Mouse (Mus musculus): Measurements from ENCODE around the gene Myzap. TPM values are rescaled to one million over a fixed set of nuclear protein-coding genes. Genes with fewer than 3 reads are reported as not detected.
A peak's percentile ranks its signal among the peaks of the same experiment; 100 is the strongest.

Myzap gene
- polyA plus RNA-seq, 2 experiments: 1.8 to 2.5 TPM

GRCm38 (mm10) chr9:71476601-71477000 lies 115.6 kb downstream of the Myzap start:
- no peak overlapping the region for H3K27ac ChIP-seq
- no peak overlapping the region for H3K4me3 ChIP-seq (ENCODE audit: insufficient read depth in 1 of 2, low read depth in 2 of 2, low read length in 2 of 2)
- no peak overlapping the region for H3K9ac ChIP-seq (replicated peaks)
- DNase-seq (ENCODE audit: low read depth in 3 of 3, low spot score in 3 of 3): no peak
- H3K27me3 ChIP-seq (ENCODE audit: control insufficient read depth, insufficient read depth, low read length): no peaks in the 10 kb centered on the region
- H3K4me2 ChIP-seq (ENCODE audit: low read depth): no peak overlapping the region
- WGBS (ENCODE audit: insufficient replicate concordance): 77% methylated on average over 3 of the region's 3 CpGs
- H3K9me3 ChIP-seq (ENCODE audit: control insufficient read depth, low read length): no peaks in the 10 kb centered on the region
- peaks cover 62% of the 10 kb centered on the region for H3K36me3 ChIP-seq (replicated peaks; ENCODE audit: control insufficient read depth, insufficient read depth, low read depth)
- no peak for ATAC-seq (ENCODE audit: insufficient read depth)
- TF ChIP-seq CTCF (IDR thresholded peaks at IDR 0.05; ENCODE audit: low read depth) (no peak), EP300 (IDR thresholded peaks at IDR 0.05; ENCODE audit: low read depth) (no peak)
- H3K4me1 ChIP-seq (replicated peaks; ENCODE audit: control insufficient read depth in 2 of 2, insufficient read depth in 2 of 2, low read length in 1 of 2): peaks cover 3 to 7% of the 10 kb centered on the region in 2 experiments; a peak in 3 of 4 replicates

DNA sequence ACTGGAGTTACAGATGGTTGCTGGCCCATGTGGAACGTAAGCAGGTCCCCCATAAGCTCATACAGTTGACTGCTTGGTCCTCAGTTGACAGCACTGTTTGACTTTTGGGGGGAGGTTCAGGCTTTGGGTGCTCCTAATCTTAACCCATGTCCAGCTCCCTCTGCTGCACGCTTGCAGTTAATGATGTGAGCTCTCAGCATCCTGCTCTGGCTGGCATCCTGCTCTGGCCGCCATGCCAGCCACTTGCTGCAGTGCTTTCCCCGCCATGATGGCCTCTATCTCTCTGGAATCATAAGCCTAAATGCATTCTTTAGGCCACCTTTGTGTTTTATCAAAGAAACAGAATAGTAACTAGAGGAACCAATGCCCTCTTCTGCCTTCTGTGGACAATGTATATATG lies 116.6 kb downstream of the Myzap start:
- no peak overlapping the region for H3K4me2 ChIP-seq (ENCODE audit: low read depth)
- no peak overlapping the region for H3K9ac ChIP-seq (replicated peaks)
- H3K4me3 ChIP-seq (ENCODE audit: insufficient read depth in 1 of 2, low read depth in 2 of 2, low read length in 2 of 2): no peak overlapping the region
- H3K27ac ChIP-seq: no peak overlapping the region
- no peak for TF ChIP-seq CTCF (IDR thresholded peaks at IDR 0.05; ENCODE audit: low read depth)
- no peak for TF ChIP-seq EP300 (IDR thresholded peaks at IDR 0.05; ENCODE audit: low read depth)
- H3K4me1 ChIP-seq (replicated peaks; ENCODE audit: control insufficient read depth in 2 of 2, insufficient read depth in 2 of 2, low read length in 1 of 2): peaks cover 3 to 4% of the 10 kb centered on the region in 2 experiments; a peak in 3 of 4 replicates
- no peak for DNase-seq (ENCODE audit: low read depth in 3 of 3, low spot score in 3 of 3)
- 79% methylated on average over 4 of the region's 4 CpGs for WGBS (ENCODE audit: insufficient replicate concordance)
- no peaks in the 10 kb centered on the region for H3K27me3 ChIP-seq (ENCODE audit: control insufficient read depth, insufficient read depth, low read length)
- ATAC-seq (ENCODE audit: insufficient read depth): no peak
- peaks cover 51% of the 10 kb centered on the region for H3K36me3 ChIP-seq (replicated peaks; ENCODE audit: control insufficient read depth, insufficient read depth, low read depth)
- H3K9me3 ChIP-seq (ENCODE audit: control insufficient read depth, low read length): no peaks in the 10 kb centered on the region

DNA sequence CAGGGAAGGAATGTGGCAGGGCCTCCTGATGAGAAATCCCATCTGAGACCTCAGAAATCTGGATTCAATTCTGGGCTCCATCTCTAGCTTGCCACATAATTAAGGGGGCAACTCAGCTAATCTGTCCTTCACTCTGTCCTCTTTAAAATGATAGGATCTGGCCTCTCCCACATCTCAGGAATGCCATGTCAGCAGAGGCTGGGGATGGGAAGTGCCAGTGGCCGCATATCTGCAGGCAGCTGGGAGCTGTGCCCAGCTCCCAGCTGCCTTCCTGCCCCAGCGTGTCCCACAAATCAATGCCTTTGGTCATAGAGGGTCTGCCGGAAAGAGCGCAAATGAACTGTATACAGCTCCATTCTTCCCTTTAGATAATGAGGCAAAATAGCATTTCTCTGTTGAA lies 124.7 kb downstream of the Myzap start:
- Histone ChIP-seq H3K4me3 (ENCODE audit: insufficient read depth in 1 of 2, low read depth in 2 of 2, low read length in 2 of 2) (no peak overlapping the region), H3K4me1 (replicated peaks; ENCODE audit: control insufficient read depth in 2 of 2, insufficient read depth in 2 of 2, low read length in 1 of 2) (no peaks in the 10 kb centered on the region), H3K27me3 (ENCODE audit: control insufficient read depth, insufficient read depth, low read length) (no peaks in the 10 kb centered on the region), H3K27ac (no peak overlapping the region), H3K36me3 (replicated peaks; ENCODE audit: control insufficient read depth, insufficient read depth, low read depth) (no peaks in the 10 kb centered on the region), H3K9me3 (ENCODE audit: control insufficient read depth, low read length) (no peaks in the 10 kb centered on the region), H3K9ac (replicated peaks) (no peak overlapping the region), H3K4me2 (ENCODE audit: low read depth) (no peak overlapping the region)
- 67% methylated on average over 4 of the region's 4 CpGs for WGBS (ENCODE audit: insufficient replicate concordance)
- TF ChIP-seq CTCF (IDR thresholded peaks at IDR 0.05; ENCODE audit: low read depth) (no peak), EP300 (IDR thresholded peaks at IDR 0.05; ENCODE audit: low read depth) (no peak)
- DNase-seq (ENCODE audit: low read depth in 3 of 3, low spot score in 3 of 3) (no peak), ATAC-seq (ENCODE audit: insufficient read depth) (no peak)

DNA sequence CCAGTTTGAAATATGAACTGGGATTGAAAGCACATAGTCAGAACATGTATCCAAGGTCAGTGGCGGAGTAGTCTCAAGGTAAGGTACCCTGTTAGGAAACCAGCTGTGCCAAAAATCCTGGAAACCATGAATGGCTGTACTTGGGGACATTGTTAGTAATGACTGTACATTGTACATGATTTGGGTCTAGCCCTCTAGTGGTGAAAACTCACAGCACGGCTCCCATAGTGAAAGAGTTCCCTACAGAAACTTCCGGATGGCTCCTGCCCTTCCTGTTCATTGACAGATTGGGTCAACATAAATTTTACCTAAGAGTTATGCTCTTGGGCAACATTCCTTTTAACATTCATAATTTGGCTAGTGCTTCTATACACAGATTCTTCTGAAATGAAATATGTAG lies 126.0 kb downstream of the Myzap start:
- DNase-seq (ENCODE audit: low read depth in 3 of 3, low spot score in 3 of 3) (no peak), ATAC-seq (ENCODE audit: insufficient read depth) (no peak)
- 61% methylated on average over 3 of the region's 3 CpGs for WGBS (ENCODE audit: insufficient replicate concordance)
- TF ChIP-seq EP300 (IDR thresholded peaks at IDR 0.05; ENCODE audit: low read depth) (no peak), CTCF (IDR thresholded peaks at IDR 0.05; ENCODE audit: low read depth) (peak; percentile 51; the same call in 1 of the 2 replicates)
- Histone ChIP-seq H3K4me2 (ENCODE audit: low read depth) (no peak overlapping the region), H3K4me1 (replicated peaks; ENCODE audit: control insufficient read depth in 2 of 2, insufficient read depth in 2 of 2, low read length in 1 of 2) (no peaks in the 10 kb centered on the region), H3K9ac (replicated peaks) (no peak overlapping the region), H3K27ac (no peak overlapping the region), H3K27me3 (ENCODE audit: control insufficient read depth, insufficient read depth, low read length) (no peaks in the 10 kb centered on the region), H3K4me3 (ENCODE audit: insufficient read depth in 1 of 2, low read depth in 2 of 2, low read length in 2 of 2) (no peak overlapping the region), H3K9me3 (ENCODE audit: control insufficient read depth, low read length) (no peaks in the 10 kb centered on the region), H3K36me3 (replicated peaks; ENCODE audit: control insufficient read depth, insufficient read depth, low read depth) (no peaks in the 10 kb centered on the region)

DNA sequence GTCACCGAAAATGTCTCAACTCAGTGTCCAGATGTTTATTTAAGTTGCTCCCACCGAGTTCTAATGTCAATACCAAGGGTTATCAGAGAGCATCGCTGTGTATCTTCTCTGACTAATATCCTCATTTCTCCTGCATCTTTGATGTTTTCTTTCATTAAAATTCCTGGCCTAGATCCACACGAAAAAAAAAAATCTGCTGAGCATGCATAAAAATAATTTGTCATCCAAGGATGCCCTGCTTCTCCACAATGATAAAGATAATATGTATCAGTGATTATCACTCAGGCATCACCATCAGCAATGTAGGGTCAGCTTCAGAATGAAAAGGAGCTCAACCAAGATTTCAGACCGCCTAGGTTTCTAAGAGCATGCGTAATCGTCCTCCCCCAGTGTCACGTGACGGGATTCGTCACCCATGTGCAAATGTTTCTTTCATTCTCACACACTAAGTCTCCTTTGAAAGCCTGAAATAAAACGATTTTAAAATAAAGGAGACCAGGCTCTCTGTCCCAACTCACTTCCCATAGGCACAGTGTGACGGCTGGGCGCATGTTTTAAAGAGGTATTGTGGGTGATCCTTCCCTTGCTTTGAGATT lies 129.0 kb downstream of the Myzap start:
- DNase-seq (ENCODE audit: low read depth in 3 of 3, low spot score in 3 of 3): no peak
- no peak for TF ChIP-seq EP300 (IDR thresholded peaks at IDR 0.05; ENCODE audit: low read depth)
- TF ChIP-seq CTCF (IDR thresholded peaks at IDR 0.05; ENCODE audit: low read depth): no peak

More for the DNA sequence above, 129.0 kb downstream of the Myzap start:
- no peak overlapping the region for H3K4me2 ChIP-seq (ENCODE audit: low read depth)
- H3K4me1 ChIP-seq (replicated peaks; ENCODE audit: control insufficient read depth in 2 of 2, insufficient read depth in 2 of 2, low read length in 1 of 2): no peaks in the 10 kb centered on the region
- H3K9me3 ChIP-seq (ENCODE audit: control insufficient read depth, low read length): no peaks in the 10 kb centered on the region
- 60% methylated on average over 13 of the region's 13 CpGs for WGBS (ENCODE audit: insufficient replicate concordance)
- no peak overlapping the region for H3K27ac ChIP-seq
- H3K4me3 ChIP-seq (ENCODE audit: insufficient read depth in 1 of 2, low read depth in 2 of 2, low read length in 2 of 2): no peak overlapping the region
- ATAC-seq (ENCODE audit: insufficient read depth): no peak
- no peak overlapping the region for H3K9ac ChIP-seq (replicated peaks)
- H3K36me3 ChIP-seq (replicated peaks; ENCODE audit: control insufficient read depth, insufficient read depth, low read depth): no peaks in the 10 kb centered on the region
- H3K27me3 ChIP-seq (ENCODE audit: control insufficient read depth, insufficient read depth, low read length): no peaks in the 10 kb centered on the region

All from liver, embryonic 14.5 days (tissue).